Mouse (Mus musculus): ENCODE measurements around the gene Smim6. TPM values are rescaled to one million over a fixed set of nuclear protein-coding genes. Genes with fewer than 3 reads are reported as not detected.

Smim6 gene
- polyA plus RNA-seq, 1 experiment, result not detected

DNA sequence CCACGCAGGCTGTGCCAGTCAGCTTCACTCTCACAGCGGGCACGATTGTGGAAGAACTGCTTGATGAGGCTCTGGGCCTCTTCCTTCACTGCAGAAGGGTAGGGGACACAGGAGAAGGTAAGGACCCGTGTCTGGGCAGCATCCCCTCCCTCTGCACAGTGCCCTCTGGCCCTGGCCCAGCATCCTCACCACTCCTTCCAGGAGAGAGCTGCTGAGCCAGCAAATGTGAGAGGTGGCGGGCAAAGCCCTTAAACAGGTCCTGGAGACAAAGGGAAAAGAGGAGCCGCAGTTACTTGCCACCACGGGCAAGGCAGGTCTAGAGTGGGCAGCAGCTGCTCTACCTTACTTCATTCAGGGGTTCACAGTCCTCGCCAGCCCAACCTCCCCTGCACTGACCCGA, 18.7 kb upstream of the Smim6 start:
- Histone ChIP-seq H3K4me1 (ENCODE audit: control insufficient read depth, insufficient read depth, low read length) (no peaks in the 10 kb centered on the region), H3K27ac (ENCODE audit: insufficient read depth, low read length) (no peak overlapping the region), H3K4me3 (replicated peaks; ENCODE audit: insufficient read depth, low read depth, low read length) (no peak overlapping the region), H3K27me3 (ENCODE audit: control insufficient read depth, insufficient read depth, low read length) (no peaks in the 10 kb centered on the region)
- TF ChIP-seq CTCF (IDR thresholded peaks at IDR 0.05; ENCODE audit: borderline replicate concordance, insufficient read depth, low read depth, low read length), result no peak
- no peak for TF ChIP-seq POLR2A (IDR thresholded peaks at IDR 0.05; ENCODE audit: borderline replicate concordance, insufficient read depth, low read length)
- DNase-seq, result no peak
- 79% methylated on average over 9 of the region's 9 CpGs for WGBS

GRCm38 (mm10) chr11:115894755-115895520, 16.9 kb upstream of the Smim6 start:
- H3K27ac ChIP-seq (ENCODE audit: insufficient read depth, low read length), result no peak overlapping the region
- H3K4me3 ChIP-seq (replicated peaks; ENCODE audit: insufficient read depth, low read depth, low read length), result no peak overlapping the region
- H3K4me1 ChIP-seq (ENCODE audit: control insufficient read depth, insufficient read depth, low read length), result no peaks in the 10 kb centered on the region
- TF ChIP-seq CTCF (IDR thresholded peaks at IDR 0.05; ENCODE audit: borderline replicate concordance, insufficient read depth, low read depth, low read length), result no peak
- TF ChIP-seq POLR2A (IDR thresholded peaks at IDR 0.05; ENCODE audit: borderline replicate concordance, insufficient read depth, low read length), result no peak
- no peaks in the 10 kb centered on the region for H3K27me3 ChIP-seq (ENCODE audit: control insufficient read depth, insufficient read depth, low read length)
- DNase-seq, result peak; percentile 39 to 56
- 74% methylated on average over 14 of the region's 14 CpGs for WGBS

DNA sequence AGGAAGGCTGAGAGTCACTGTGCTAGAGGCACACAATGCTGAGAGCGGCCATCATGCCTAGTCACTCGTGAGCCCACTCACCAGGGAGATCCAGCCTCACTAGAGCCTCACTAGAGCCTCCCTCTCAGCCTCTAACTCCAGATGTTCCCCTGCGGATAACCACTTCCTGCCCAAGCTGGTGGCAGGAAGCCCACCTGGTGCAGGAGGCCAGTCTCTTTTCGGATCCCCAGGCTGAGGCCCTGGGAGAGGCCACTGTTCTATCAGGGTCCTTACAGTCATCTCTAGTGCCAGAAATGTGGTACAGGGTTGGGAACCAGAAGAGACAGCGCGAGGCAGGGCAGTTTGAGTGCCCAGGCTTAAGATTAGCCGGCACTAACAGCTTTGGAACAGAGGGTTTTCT, 13.4 kb upstream of the Smim6 start:
- WGBS, result 79% methylated on average over 7 of the region's 7 CpGs
- no peak for DNase-seq
- Histone ChIP-seq H3K27me3 (ENCODE audit: control insufficient read depth, insufficient read depth, low read length) (no peaks in the 10 kb centered on the region), H3K27ac (ENCODE audit: insufficient read depth, low read length) (no peak overlapping the region), H3K4me3 (replicated peaks; ENCODE audit: insufficient read depth, low read depth, low read length) (no peak overlapping the region), H3K4me1 (ENCODE audit: control insufficient read depth, insufficient read depth, low read length) (no peaks in the 10 kb centered on the region)
- TF ChIP-seq CTCF (IDR thresholded peaks at IDR 0.05; ENCODE audit: borderline replicate concordance, insufficient read depth, low read depth, low read length) (no peak), POLR2A (IDR thresholded peaks at IDR 0.05; ENCODE audit: borderline replicate concordance, insufficient read depth, low read length) (no peak)

DNA sequence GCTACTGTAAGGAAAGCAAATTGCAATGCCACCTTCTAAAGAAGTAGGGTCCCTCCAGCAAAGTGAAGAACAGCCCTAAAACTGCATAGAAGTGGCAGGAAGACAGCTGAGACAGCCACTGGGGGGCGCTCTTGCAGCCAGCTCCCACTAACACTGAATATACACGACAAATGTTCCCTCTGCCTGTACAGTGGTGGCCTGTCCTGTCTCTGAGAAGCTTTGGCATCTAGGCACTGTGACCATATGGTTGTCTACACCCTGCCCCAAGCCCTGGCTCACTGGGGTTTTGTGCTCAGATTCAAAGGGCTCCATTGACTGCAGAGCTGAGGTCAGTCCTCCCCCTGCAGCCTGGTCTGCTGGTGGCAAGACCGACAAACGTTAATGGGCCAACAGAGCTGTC, 12.9 kb upstream of the Smim6 start:
- no peaks in the 10 kb centered on the region for H3K4me1 ChIP-seq (ENCODE audit: control insufficient read depth, insufficient read depth, low read length)
- DNase-seq, result peak; percentile 73 to 87
- no peak overlapping the region for H3K4me3 ChIP-seq (replicated peaks; ENCODE audit: insufficient read depth, low read depth, low read length)
- no peaks in the 10 kb centered on the region for H3K27me3 ChIP-seq (ENCODE audit: control insufficient read depth, insufficient read depth, low read length)
- no peak overlapping the region for H3K27ac ChIP-seq (ENCODE audit: insufficient read depth, low read length)
- WGBS, result 1% methylated on average over 4 of the region's 4 CpGs
- peak; percentile 66 for TF ChIP-seq CTCF (IDR thresholded peaks at IDR 0.05; ENCODE audit: borderline replicate concordance, insufficient read depth, low read depth, low read length)
- no peak for TF ChIP-seq POLR2A (IDR thresholded peaks at IDR 0.05; ENCODE audit: borderline replicate concordance, insufficient read depth, low read length)

- no peak for TF ChIP-seq CTCF (IDR thresholded peaks at IDR 0.05; ENCODE audit: borderline replicate concordance, insufficient read depth, low read depth, low read length)
- no peak for TF ChIP-seq POLR2A (IDR thresholded peaks at IDR 0.05; ENCODE audit: borderline replicate concordance, insufficient read depth, low read length)
- H3K27me3 ChIP-seq (ENCODE audit: control insufficient read depth, insufficient read depth, low read length), result no peaks in the 10 kb centered on the region
- no peak for DNase-seq
- 58% methylated on average over 16 of the region's 16 CpGs for WGBS
- H3K4me1 ChIP-seq (ENCODE audit: control insufficient read depth, insufficient read depth, low read length), result no peaks in the 10 kb centered on the region
- H3K27ac ChIP-seq (ENCODE audit: insufficient read depth, low read length), result no peak within 1 kb of the TSS
- no peak within 1 kb of the TSS for H3K4me3 ChIP-seq (replicated peaks; ENCODE audit: insufficient read depth, low read depth, low read length)
Measured at GRCm38 (mm10) chr11:115899486-115900266, 12.1 kb upstream of the Smim6 start, which contains the start of gene Smim5. Gene Smim5, plus strand, starts transcription at chr11:115899966.

- no peak for DNase-seq
- no peaks in the 10 kb centered on the region for H3K27me3 ChIP-seq (ENCODE audit: control insufficient read depth, insufficient read depth, low read length)
- H3K4me1 ChIP-seq (ENCODE audit: control insufficient read depth, insufficient read depth, low read length), result no peaks in the 10 kb centered on the region
- TF ChIP-seq POLR2A (IDR thresholded peaks at IDR 0.05; ENCODE audit: borderline replicate concordance, insufficient read depth, low read length), result no peak
- TF ChIP-seq CTCF (IDR thresholded peaks at IDR 0.05; ENCODE audit: borderline replicate concordance, insufficient read depth, low read depth, low read length), result no peak
- H3K4me3 ChIP-seq (replicated peaks; ENCODE audit: insufficient read depth, low read depth, low read length), result no peak overlapping the region
- H3K27ac ChIP-seq (ENCODE audit: insufficient read depth, low read length), result no peak overlapping the region
- 88% methylated on average over 8 of the region's 8 CpGs for WGBS
Measured at GRCm38 (mm10) chr11:115900561-115901337, 11.1 kb upstream of the Smim6 start.

DNA sequence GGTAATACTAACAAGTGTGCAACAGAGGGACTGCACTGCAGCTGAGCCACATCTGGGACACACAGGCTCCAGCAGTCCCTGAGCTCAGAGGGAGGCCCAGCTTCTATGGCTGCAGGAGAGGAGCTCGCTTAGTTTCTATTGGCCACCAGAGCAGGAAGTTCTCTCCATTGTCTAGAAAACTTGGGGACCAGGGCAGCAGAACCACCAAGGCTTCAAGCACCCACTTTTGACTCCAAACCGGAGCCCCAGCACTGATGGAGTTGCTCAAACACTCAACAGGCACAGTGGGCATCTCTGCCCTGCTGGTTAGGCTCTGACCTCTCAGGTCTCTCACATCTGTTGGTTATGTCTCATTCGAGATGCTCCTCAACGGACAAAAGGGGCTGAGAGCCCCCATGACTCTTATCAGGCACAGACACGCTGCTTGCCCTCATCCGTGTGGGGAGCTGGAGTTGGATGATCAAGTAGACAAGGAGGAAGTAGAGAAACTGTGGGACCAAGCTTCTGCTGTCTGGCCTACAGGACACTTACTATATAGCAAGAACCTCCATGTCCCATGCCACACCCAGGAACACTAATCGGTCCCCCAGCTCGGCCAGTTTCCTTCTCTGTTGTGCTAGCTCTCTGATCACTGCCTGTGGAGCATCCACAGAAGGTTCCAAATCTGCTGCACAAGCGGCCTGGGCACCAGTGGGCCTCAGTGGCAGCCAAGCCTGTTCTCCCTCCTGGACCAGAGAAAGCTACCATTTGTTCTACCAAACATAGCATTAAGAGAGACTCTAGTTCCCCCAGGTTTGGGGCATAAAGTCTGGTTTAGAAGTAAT, 10.3 kb upstream of the Smim6 start:
- Histone ChIP-seq H3K27ac (ENCODE audit: insufficient read depth, low read length) (no peak overlapping the region), H3K27me3 (ENCODE audit: control insufficient read depth, insufficient read depth, low read length) (no peaks in the 10 kb centered on the region), H3K4me1 (ENCODE audit: control insufficient read depth, insufficient read depth, low read length) (no peaks in the 10 kb centered on the region), H3K4me3 (replicated peaks; ENCODE audit: insufficient read depth, low read depth, low read length) (no peak overlapping the region)
- TF ChIP-seq POLR2A (IDR thresholded peaks at IDR 0.05; ENCODE audit: borderline replicate concordance, insufficient read depth, low read length) (no peak), CTCF (IDR thresholded peaks at IDR 0.05; ENCODE audit: borderline replicate concordance, insufficient read depth, low read depth, low read length) (no peak)
- DNase-seq, result no peak
- WGBS, result 92% methylated on average over 9 of the region's 9 CpGs

All from cerebellum, adult 2 months (tissue).